Mouse (Mus musculus) testis, adult 2 months (tissue): ENCODE results near the gene Zfhx3. TPM values are rescaled to one million over a fixed set of nuclear protein-coding genes. Genes with fewer than 3 reads are reported as not detected.

Experiments
- H3K27ac ChIP-seq: fragments of 200-500 bp; 2 replicates; pipeline ENCODE4 v1.5.1; 2012; ENCODE audit warnings: low read depth, low read length; ENCODE audit not compliant: control insufficient read depth, insufficient read depth
- H3K27me3 ChIP-seq: fragments of 200-500 bp; 2 replicates; pipeline ENCODE4 v1.6.1; 2012; ENCODE audit warnings: mild to moderate bottlenecking, low read length, moderate library complexity; ENCODE audit not compliant: control insufficient read depth, insufficient read depth
- H3K36me3 ChIP-seq: fragments of 200-500 bp; 2 replicates; pipeline ENCODE4 v1.6.1; 2012; ENCODE audit warnings: mild to moderate bottlenecking, low read length; ENCODE audit not compliant: control insufficient read depth, insufficient read depth
- H3K4me1 ChIP-seq: fragments of 200-500 bp; 2 replicates; pipeline ENCODE4 v1.6.1; 2012; ENCODE audit warnings: low read length; ENCODE audit not compliant: control insufficient read depth, insufficient read depth
- H3K4me3 ChIP-seq: fragments of 200-500 bp; 2 replicates; pipeline ENCODE4 v1.5.1; 2012; ENCODE audit warnings: low read depth, mild to moderate bottlenecking, low read length, moderate library complexity, mixed read lengths; ENCODE audit not compliant: control insufficient read depth
- CTCF ChIP-seq: fragments of 200-500 bp; IDR thresholded peaks from 2 replicates; pipeline ENCODE4 v1.5.1; 2012; ENCODE audit warnings: low read depth, mild to moderate bottlenecking, inconsistent platforms, low read length, moderate library complexity; ENCODE audit not compliant: control insufficient read depth, insufficient read depth, insufficient replicate concordance
- POLR2A ChIP-seq: fragments of 200-500 bp; IDR thresholded peaks from 2 replicates; pipeline ENCODE4 v1.6.1; 2012; ENCODE audit warnings: low read depth, mild to moderate bottlenecking, inconsistent platforms, low read length, moderate library complexity; ENCODE audit not compliant: control insufficient read depth
- polyA plus RNA-seq: library from polyadenylated mRNA; depleted of rRNA; stranded (reverse); fragments of >200 nt; gene quantifications from 2 replicates; pipeline ENCODE4 v1.2.3, GENCODE M21; 2012

Gene Zfhx3
- polyA plus RNA-seq, 1 experiment: 11.9 TPM

DNA sequence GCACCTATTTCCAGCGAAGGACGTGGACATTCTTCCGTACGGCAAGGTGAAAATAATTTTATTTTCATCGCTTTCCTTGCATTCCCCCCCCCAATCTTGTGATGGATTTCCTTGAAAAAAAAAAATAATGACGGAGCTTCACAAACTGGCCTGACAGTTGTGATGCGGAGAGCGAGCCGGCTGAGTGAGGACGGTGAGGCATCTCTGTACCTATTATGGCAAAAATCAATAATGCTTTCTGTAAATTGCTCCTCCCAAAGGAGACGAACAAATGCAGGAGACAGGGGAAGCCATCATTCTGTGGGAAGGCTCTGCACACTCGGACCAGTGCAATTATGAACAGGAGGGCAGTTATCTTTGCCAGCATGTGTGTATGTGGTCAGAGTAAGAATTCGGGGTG is 156.2 kb downstream of the Zfhx3 start:
- H3K4me1 ChIP-seq: no peaks in the 10 kb centered on the region
- TF ChIP-seq CTCF (no peak), POLR2A (no peak)
- H3K4me3 ChIP-seq: no peak overlapping the region
- H3K36me3 ChIP-seq: no peaks in the 10 kb centered on the region
- no peak overlapping the region for H3K27ac ChIP-seq
- no peaks in the 10 kb centered on the region for H3K27me3 ChIP-seq

DNA sequence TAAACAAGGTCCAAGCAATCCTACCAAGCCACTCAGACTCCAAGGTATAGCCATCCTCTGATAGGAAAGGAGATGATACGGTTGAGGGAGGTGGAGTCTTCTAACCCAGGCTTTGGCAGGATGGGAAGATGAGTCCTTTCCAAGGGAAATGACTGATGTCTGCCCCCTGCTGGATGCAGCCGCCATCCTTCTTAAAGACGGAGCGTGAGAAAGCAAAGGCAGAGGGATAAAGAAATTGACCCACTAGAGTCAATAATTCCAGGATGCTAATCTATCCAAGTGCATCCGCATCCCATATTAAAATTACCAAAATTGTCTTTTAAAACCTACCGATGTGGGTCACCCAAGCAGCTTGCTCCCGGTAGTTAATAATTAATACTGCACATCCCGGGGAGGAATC is 158.7 kb downstream of the Zfhx3 start:
- TF ChIP-seq CTCF (no peak), POLR2A (no peak)
- H3K27me3 ChIP-seq: no peaks in the 10 kb centered on the region
- no peak overlapping the region for H3K4me3 ChIP-seq
- H3K4me1 ChIP-seq: no peaks in the 10 kb centered on the region
- H3K36me3 ChIP-seq: no peaks in the 10 kb centered on the region
- no peak overlapping the region for H3K27ac ChIP-seq

DNA sequence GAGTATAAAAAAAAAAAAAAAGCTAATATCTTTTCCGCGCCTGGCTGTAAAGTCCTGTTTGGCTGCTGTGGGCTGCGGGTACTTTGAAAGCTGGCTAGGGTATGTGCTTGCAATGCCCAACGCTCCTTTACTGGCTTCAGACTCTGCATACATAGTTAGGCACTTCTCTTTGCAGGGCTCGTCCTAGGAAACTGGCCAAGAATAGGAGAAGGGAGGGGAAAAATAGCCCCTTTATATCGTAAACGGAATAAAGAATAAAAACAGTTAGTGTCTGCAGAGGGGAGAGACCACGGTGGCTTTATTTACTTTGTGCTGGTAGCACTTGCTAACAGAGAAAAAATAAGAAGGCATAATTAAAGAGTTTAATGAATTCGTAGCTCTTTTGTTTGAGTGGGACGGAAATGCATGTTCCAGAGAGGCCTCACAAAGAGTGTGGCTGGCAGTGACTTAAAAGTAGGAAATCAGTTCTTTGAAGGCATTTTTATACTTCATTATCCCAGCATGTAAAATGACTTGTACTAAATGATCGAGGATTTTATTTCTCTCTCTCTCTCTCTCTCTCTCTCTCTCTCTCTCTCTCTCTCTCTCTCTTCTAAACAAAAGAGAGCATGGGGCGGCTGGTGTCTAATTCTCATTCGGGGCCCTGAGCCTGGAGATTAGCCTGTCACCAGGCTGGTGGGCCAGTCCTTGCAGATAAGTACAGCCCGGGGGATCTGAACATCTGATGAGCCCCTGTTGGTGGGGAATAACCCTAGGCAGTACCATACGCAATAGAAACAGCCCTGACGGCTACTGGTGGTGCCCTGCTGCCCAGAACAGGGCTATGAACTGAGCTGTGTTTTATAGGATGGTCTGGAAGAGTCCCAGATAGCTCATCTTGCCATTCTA is 159.8 kb downstream of the Zfhx3 start:
- no peak for TF ChIP-seq CTCF
- TF ChIP-seq POLR2A: no peak
- no peaks in the 10 kb centered on the region for H3K27me3 ChIP-seq
- H3K27ac ChIP-seq: no peak overlapping the region
- H3K4me3 ChIP-seq: no peak overlapping the region
- no peaks in the 10 kb centered on the region for H3K36me3 ChIP-seq
- H3K4me1 ChIP-seq: no peaks in the 10 kb centered on the region

DNA sequence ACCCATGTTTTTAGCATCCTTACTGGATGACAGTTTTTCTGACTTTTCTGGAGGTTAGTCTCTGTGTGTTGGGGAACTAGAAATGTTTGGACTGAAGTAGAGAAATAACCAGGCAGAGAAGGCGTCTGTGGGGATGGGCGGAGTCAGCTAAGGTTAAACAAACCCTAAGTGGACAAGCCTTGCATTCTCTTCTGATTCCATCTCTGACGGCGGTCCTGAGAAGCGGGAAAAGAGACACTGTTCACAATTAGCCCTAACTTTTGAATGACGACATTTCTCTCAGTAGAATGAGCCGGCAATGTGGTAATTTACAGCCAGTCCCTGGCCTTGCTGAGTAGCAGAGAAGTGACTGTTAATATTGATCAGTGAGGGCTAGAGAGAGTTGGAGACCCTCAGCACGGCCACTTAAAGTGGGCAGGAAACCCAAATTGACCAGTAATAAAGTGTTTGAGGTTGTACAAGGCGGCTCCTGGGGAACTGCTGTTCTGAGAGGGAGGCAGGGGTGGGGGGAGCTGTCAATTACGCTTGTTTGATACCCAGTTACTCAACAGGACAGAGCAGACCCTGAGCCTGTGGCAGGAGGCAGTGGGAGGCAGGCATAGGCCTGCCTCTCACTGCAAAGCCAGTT is 162.1 kb downstream of the Zfhx3 start:
- Histone ChIP-seq H3K4me1 (no peaks in the 10 kb centered on the region), H3K27ac (no peak overlapping the region), H3K4me3 (no peak overlapping the region), H3K27me3 (no peaks in the 10 kb centered on the region), H3K36me3 (no peaks in the 10 kb centered on the region)
- TF ChIP-seq POLR2A: no peak
- no peak for TF ChIP-seq CTCF

DNA sequence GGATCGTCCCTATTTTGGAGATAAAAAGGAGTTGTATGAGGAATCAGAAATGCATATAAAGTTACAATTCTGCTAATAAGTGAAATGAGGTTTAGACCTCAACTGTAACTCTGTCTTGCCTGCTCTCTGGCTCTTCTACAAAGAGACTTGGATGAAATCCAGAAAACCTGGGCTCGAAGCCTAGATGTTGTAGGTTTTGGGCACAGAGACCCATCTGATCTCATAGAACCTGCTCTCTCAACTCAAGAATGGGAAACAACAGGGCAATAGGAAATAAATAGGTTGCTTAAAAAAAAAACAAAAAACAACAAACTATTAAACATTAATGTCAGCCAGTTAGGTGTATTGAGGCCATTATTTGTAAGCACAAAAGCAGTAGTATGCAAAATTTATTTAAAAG is 182.6 kb downstream of the Zfhx3 start:
- no peak for TF ChIP-seq POLR2A
- TF ChIP-seq CTCF: no peak
- Histone ChIP-seq H3K36me3 (no peaks in the 10 kb centered on the region), H3K27ac (no peak overlapping the region), H3K4me3 (no peak overlapping the region), H3K27me3 (no peaks in the 10 kb centered on the region), H3K4me1 (no peaks in the 10 kb centered on the region)

DNA sequence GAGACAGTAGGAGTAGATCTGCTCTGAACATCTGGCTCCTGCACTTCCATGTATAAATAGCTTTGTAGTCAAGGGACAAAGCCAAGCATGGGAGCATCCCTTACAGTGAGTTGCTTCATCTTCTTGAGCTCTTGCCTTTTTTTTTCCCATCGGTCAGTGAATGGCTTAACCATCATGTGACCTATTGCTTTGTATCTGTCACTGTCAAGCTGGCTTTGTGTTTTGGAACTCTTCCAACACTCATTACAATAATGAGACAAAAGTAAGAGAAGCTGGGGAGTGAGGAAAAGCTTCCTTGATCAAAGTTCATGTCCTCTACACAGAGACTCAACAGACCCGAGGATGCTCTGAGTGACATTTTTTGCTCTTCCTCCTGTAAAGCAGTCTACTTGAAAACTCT is 183.0 kb downstream of the Zfhx3 start:
- TF ChIP-seq CTCF (no peak), POLR2A (no peak)
- H3K27me3 ChIP-seq: no peaks in the 10 kb centered on the region
- H3K27ac ChIP-seq: no peak overlapping the region
- no peaks in the 10 kb centered on the region for H3K36me3 ChIP-seq
- H3K4me1 ChIP-seq: no peaks in the 10 kb centered on the region
- no peak overlapping the region for H3K4me3 ChIP-seq

DNA sequence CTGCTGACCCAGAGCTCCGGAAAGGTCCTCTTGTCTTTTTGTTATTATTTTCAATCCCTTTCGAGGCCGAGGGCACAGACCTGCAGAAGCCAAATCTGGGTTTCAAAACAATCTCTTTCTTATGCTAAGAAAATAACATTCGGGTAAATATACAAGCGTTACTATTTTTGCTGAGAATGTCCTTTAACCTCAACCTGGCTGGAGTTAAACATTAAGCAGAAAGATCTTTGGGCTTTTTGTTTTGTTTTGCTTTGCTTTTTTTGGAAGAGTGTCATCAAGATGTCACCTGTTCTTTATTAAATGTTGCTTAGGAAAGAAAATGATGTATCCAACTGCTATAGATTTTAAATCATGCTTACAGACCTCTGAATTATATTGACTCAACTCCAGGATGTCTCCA is 204.1 kb downstream of the Zfhx3 start:
- Histone ChIP-seq H3K4me1 (peaks cover 2% of the 10 kb centered on the region; the same call in 1 of the 2 replicates), H3K27me3 (no peaks in the 10 kb centered on the region), H3K4me3 (no peak overlapping the region), H3K36me3 (no peaks in the 10 kb centered on the region), H3K27ac (no peak overlapping the region)
- no peak for TF ChIP-seq CTCF
- no peak for TF ChIP-seq POLR2A
